Mouse (Mus musculus): Measurements from ENCODE around the gene Gimap9.

DNA sequence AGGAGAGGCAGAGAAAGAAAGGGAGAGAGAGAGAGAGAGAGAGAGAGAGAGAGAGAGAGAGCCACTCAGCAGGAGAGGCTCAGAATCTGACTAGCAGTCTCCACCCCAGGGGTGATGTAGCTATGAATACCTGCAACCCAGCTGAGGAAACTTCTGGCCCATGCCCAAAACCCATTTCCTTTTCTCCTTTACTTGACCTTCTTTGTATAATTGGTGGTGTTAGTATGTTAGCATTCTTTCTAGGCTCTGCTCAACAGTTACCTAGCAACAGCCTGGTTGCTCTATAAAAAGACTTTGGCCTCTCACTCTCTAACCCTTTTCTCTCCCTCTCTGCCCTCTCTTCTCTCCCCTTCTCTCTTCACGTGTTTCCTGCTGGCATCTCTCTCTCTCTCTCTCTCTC lies 49.5 kb downstream of the Gimap9 start:
- no peak for TF ChIP-seq POLR2A (IDR thresholded peaks at IDR 0.05; ENCODE audit: borderline replicate concordance, low read depth, low read length)
- TF ChIP-seq CTCF (IDR thresholded peaks at IDR 0.05; ENCODE audit: low read depth, low read length), result no peak
